Mouse (Mus musculus): ENCODE data around the gene Pde6c. TPM values are rescaled to one million over a fixed set of nuclear protein-coding genes. Genes with fewer than 3 reads are reported as not detected.
A peak's percentile ranks its signal among the peaks of the same experiment; 100 is the strongest.

The Pde6c gene
- polyA plus RNA-seq, 1 experiment from 2014 or later = not detected

DNA sequence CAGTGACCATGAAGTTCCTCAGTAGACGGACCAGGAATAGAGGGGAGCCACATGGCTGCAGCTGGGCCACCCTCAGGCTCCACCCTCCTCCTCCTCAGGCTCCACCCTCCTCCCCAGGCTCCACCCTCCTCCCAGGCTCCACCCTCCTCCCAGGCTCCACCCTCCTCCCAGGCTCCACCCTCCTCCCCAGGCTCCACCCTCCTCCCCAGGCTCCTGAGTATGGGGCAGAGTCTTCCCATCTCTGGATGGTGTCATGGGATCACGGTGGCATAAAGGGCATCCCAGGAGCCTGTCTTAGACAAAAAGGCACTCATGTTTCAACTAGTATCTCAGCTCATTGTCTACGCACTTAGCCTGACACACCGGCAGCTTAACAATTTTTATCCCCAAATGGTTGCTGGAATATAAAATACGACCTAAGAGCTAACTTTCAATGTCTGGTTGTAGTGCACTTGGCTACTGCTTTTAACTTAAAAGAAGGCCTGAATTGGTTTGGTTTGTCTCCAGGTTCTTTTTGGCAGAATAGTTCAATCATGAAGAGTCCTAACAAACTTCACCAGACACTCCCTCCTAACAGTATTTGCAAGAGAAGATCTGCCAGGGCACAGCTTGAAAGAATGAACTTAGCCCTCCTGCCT is 12.3 kb upstream of the Pde6c start:
- DNase-seq = no peak

DNA sequence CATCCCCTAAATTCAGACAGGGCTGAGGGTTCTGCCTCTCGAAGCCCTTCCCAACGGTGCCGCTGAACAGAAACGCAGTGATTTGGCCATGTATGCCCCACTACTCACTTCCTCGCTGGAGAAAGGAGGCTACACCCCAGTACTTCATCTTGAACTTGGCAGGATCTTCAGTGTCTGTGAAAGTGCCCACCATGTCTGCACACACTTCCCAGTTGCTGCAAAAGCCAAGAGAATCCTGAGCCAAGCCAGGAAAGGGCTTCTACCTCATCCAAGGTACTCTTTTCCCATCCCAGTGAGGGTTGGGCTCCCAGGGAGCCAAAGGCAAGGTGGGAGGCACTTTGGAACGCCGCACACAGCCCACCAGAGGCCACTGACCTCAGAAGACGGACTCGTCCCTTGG is 8.7 kb upstream of the Pde6c start:
- no peaks in the 10 kb centered on the region for H3K4me1 ChIP-seq (ENCODE audit: insufficient read depth)
- TF ChIP-seq CTCF (IDR thresholded peaks at IDR 0.05; ENCODE audit: low read depth) = no peak
- no peak overlapping the region; the same call in 1 of the 2 replicates for H3K9ac ChIP-seq
- 23% methylated on average over 9 of the region's 9 CpGs for WGBS
- no peaks in the 10 kb centered on the region for H3K36me3 ChIP-seq (ENCODE audit: insufficient read depth)
- peak overlapping the region; percentile 88 for H3K4me2 ChIP-seq
- no peak overlapping the region for H3K27ac ChIP-seq (ENCODE audit: low read depth)
- no peak for ATAC-seq (ENCODE audit: insufficient read depth)
- H3K27me3 ChIP-seq (ENCODE audit: insufficient read depth, low read length) = peaks cover 19% of the 10 kb centered on the region; the same call in 1 of the 2 replicates
- peak; percentile 4 for DNase-seq
- H3K9me3 ChIP-seq (ENCODE audit: low read depth, low read length) = no peaks in the 10 kb centered on the region
- H3K4me3 ChIP-seq (ENCODE audit: low read depth, low read length) = peak overlapping the region; percentile 50

More for the DNA sequence above, 12.3 kb upstream of the Pde6c start:
- ATAC-seq (ENCODE audit: insufficient read depth) = no peak
- no peak for TF ChIP-seq CTCF (IDR thresholded peaks at IDR 0.05; ENCODE audit: low read depth)
- Histone ChIP-seq H3K4me3 (ENCODE audit: low read depth, low read length) (no peak overlapping the region), H3K27ac (ENCODE audit: low read depth) (no peak overlapping the region), H3K9ac (no peak overlapping the region), H3K36me3 (ENCODE audit: insufficient read depth) (no peaks in the 10 kb centered on the region), H3K9me3 (ENCODE audit: low read depth, low read length) (no peaks in the 10 kb centered on the region), H3K4me2 (no peak overlapping the region), H3K4me1 (ENCODE audit: insufficient read depth) (no peaks in the 10 kb centered on the region), H3K27me3 (ENCODE audit: insufficient read depth, low read length) (peaks cover 19% of the 10 kb centered on the region; the same call in 1 of the 2 replicates)
- 85% methylated on average over 5 of the region's 5 CpGs for WGBS

DNA sequence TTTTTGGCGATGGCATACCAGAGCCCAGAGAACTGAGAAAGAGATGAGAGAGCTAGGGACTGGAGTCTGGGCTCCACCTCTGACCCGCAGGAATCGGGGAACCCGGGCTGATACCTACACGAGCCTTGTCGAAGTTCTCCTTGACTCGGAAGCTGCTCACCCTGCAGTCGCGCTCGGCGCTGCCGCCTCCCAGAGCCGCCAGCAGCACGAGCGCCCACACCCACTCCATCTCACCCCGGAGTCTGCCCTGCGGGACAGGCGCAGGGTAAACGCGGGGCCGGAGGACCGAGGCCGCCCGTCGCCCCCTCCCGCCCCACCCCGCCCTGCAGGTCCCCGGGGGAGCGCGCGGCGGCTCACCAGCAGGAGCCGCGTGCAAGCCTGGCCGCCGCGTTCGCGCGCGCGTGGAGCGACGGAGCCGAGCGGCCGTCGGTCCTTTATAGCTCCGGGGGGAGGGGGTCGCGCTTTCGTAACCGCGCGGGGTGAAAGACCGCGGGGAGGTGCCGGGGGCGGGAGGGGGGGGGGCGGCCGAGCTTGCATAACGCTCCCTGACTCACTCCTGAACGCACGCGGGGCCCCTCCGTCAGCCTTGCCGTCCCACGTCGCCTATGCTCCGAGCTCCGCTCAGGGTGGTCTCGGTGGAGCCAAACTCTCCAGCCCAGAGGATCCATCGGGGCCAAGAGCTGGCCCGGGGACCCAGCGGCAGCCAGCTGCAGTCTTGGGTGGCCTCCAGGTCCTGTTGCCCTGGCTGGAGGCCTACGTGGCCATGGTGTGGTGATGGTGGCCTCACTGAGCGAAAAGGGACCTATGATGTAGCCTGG is 8.0 kb upstream of the Pde6c start:
- DNase-seq (peak; percentile 73), ATAC-seq (ENCODE audit: insufficient read depth) (peak; percentile 84)
- no peaks in the 10 kb centered on the region for H3K9me3 ChIP-seq (ENCODE audit: low read depth, low read length)
- H3K9ac ChIP-seq = peak overlapping the region; percentile 61
- H3K27me3 ChIP-seq (ENCODE audit: insufficient read depth, low read length) = peaks cover 19% of the 10 kb centered on the region; the same call in 1 of the 2 replicates
- peak overlapping the region; percentile 88 for H3K4me2 ChIP-seq
- H3K27ac ChIP-seq (ENCODE audit: low read depth) = peak overlapping the region; percentile 24; the same call in 1 of the 2 replicates
- 1% methylated on average over 50 of the region's 77 CpGs for WGBS
- no peaks in the 10 kb centered on the region for H3K36me3 ChIP-seq (ENCODE audit: insufficient read depth)
- H3K4me1 ChIP-seq (ENCODE audit: insufficient read depth) = no peaks in the 10 kb centered on the region
- peak overlapping the region; percentile 50 for H3K4me3 ChIP-seq (ENCODE audit: low read depth, low read length)
- TF ChIP-seq CTCF (IDR thresholded peaks at IDR 0.05; ENCODE audit: low read depth) = no peak

DNA sequence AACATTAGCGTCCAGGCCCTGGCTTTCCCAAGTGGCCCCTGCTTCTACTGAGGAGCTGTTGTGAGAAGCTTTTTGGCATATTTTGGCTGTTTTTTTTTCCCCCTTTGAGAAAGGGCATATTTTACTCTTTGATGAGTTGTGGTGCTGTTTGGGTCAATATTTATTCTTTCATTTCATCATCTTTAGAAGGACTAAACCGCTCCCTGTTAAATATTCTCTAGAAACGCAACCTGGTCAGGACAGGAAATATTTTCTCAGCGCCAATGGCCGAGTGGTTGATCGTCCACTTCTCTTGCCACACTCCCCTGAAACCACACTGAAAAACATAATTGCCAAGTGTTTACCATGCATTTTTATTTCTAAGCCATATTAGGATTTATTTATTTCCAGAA is 7.4 kb upstream of the Pde6c start, which contains the start of gene Rbp4:
TSS of gene Rbp4 (minus strand) at position 63 of the 392 bp plus-strand sequence.
- ATAC-seq (ENCODE audit: insufficient read depth) (no peak), DNase-seq (peak; percentile 5)
- Histone ChIP-seq H3K9ac (peak within 1 kb of the TSS; percentile 61), H3K27ac (ENCODE audit: low read depth) (peak within 1 kb of the TSS; percentile 24; the same call in 1 of the 2 replicates), H3K36me3 (ENCODE audit: insufficient read depth) (no peaks in the 10 kb centered on the region), H3K4me2 (peak within 1 kb of the TSS; percentile 88), H3K9me3 (ENCODE audit: low read depth, low read length) (no peaks in the 10 kb centered on the region), H3K4me1 (ENCODE audit: insufficient read depth) (no peaks in the 10 kb centered on the region), H3K4me3 (ENCODE audit: low read depth, low read length) (peak within 1 kb of the TSS; percentile 50), H3K27me3 (ENCODE audit: insufficient read depth, low read length) (peaks cover 19% of the 10 kb centered on the region; the same call in 1 of the 2 replicates)
- 50% methylated on average over 6 of the region's 6 CpGs for WGBS
- no peak for TF ChIP-seq CTCF (IDR thresholded peaks at IDR 0.05; ENCODE audit: low read depth)

DNA sequence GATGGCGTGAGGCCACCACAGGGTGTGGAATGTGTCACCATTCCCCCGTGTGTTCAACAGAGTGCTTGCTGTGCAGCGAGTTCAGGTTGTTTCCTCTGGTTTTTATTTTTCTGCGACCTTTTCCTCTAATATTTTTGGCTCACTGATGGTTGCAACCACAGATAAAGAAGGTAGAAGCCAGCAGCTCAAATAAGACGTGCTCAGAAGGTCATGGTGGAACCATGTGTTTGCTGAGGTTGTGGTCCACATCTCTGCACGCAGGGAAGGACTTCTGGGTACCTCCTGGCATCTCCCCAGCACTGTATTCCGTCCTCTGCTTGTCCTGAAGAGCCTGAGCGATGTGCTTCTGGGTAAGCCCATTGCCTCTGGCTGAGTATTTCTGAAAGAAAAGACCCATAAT is 5.9 kb upstream of the Pde6c start:
- Histone ChIP-seq H3K9ac (no peak overlapping the region), H3K9me3 (ENCODE audit: low read depth, low read length) (no peaks in the 10 kb centered on the region), H3K27me3 (ENCODE audit: insufficient read depth, low read length) (peaks cover 19% of the 10 kb centered on the region; the same call in 1 of the 2 replicates), H3K4me3 (ENCODE audit: low read depth, low read length) (no peak overlapping the region), H3K27ac (ENCODE audit: low read depth) (no peak overlapping the region), H3K4me1 (ENCODE audit: insufficient read depth) (no peaks in the 10 kb centered on the region), H3K4me2 (no peak overlapping the region), H3K36me3 (ENCODE audit: insufficient read depth) (no peaks in the 10 kb centered on the region)
- ATAC-seq (ENCODE audit: insufficient read depth) (no peak), DNase-seq (no peak)
- no peak for TF ChIP-seq CTCF (IDR thresholded peaks at IDR 0.05; ENCODE audit: low read depth)
- 62% methylated on average over 8 of the region's 8 CpGs for WGBS

DNA sequence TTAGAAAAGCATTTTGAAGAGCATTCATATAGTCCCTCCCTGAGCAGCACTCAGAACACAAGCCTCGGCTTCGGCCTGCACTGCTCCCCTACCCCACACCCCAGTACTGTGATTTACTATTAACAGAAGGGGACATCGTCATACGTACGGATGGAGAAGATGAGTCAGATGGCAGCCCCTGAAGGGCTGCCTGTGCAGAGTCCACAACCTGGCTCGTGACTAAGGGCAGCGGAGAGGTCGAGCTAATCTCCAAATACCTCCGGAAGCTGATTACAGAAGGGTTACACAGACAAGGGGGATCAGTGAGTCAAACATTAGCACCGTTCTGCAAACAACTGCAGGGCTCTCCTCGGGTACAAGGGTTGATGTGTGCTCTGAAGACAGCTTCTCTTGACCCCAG is 1.4 kb downstream of the Pde6c start:
- no peak overlapping the region for H3K9ac ChIP-seq
- no peaks in the 10 kb centered on the region for H3K4me1 ChIP-seq (ENCODE audit: insufficient read depth)
- 28% methylated on average over 11 of the region's 11 CpGs for WGBS
- no peak overlapping the region for H3K4me3 ChIP-seq (ENCODE audit: low read depth, low read length)
- H3K27me3 ChIP-seq (ENCODE audit: insufficient read depth, low read length) = no peaks in the 10 kb centered on the region
- no peak for TF ChIP-seq CTCF (IDR thresholded peaks at IDR 0.05; ENCODE audit: low read depth)
- no peaks in the 10 kb centered on the region for H3K9me3 ChIP-seq (ENCODE audit: low read depth, low read length)
- ATAC-seq (ENCODE audit: insufficient read depth) = no peak
- H3K27ac ChIP-seq (ENCODE audit: low read depth) = no peak overlapping the region
- H3K36me3 ChIP-seq (ENCODE audit: insufficient read depth) = no peaks in the 10 kb centered on the region
- DNase-seq = no peak
- H3K4me2 ChIP-seq = no peak overlapping the region

DNA sequence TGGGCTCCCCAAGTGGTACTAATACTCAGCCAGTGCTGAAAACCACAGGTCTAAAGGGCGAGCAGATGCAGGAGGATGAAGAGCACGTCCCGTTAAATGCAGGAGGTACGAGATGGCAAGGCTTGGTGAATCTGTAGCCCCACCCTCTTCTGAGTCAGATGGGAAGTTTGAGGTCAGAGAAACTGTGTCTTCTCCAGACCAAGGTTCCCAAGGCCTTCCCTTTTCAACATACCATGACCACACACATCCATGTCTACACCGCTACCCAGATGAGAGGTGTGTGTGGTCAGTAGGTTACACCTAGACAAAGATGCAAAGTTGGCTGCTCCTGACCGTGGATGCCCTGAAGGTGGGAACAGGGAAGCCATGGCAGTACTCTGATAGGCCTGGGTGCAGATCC is 2.2 kb downstream of the Pde6c start:
- Histone ChIP-seq H3K36me3 (ENCODE audit: insufficient read depth) (no peaks in the 10 kb centered on the region), H3K27me3 (ENCODE audit: insufficient read depth, low read length) (no peaks in the 10 kb centered on the region), H3K4me1 (ENCODE audit: insufficient read depth) (no peaks in the 10 kb centered on the region), H3K4me2 (no peak overlapping the region), H3K27ac (ENCODE audit: low read depth) (no peak overlapping the region), H3K4me3 (ENCODE audit: low read depth, low read length) (no peak overlapping the region), H3K9ac (no peak overlapping the region), H3K9me3 (ENCODE audit: low read depth, low read length) (no peaks in the 10 kb centered on the region)
- ATAC-seq (ENCODE audit: insufficient read depth) (no peak), DNase-seq (no peak)
- 78% methylated on average over 6 of the region's 6 CpGs for WGBS
- no peak for TF ChIP-seq CTCF (IDR thresholded peaks at IDR 0.05; ENCODE audit: low read depth)
